Mouse (Mus musculus) embryonic facial prominence, embryonic 11.5 days (tissue): Measurements from ENCODE around the gene Ccl26. TPM values are rescaled to one million over a fixed set of nuclear protein-coding genes. Genes with fewer than 3 reads are reported as not detected.

ENCODE experiments used
- ATAC-seq: fragments of 200-750 bp; cut with Nextera tagmentation; replicated peaks from 2 replicates; pipeline ENCODE4 v1.8.0; 2017; ENCODE audit warnings: low read depth; ENCODE audit not compliant: insufficient number of reproducible peaks, low FRiP score, low TSS enrichment
- DNase-seq: peaks from one replicate; pipeline ENCODE4 v3.0.0-alpha.2; 2015; ENCODE audit warnings: low spot score
- H3K27ac ChIP-seq: fragments of 300-500 bp; sonication (generic); replicated peaks from 2 replicates; pipeline ENCODE4 v1.5.1; 2014; ENCODE audit warnings: mild to moderate bottlenecking, low read depth, low read length, control low read depth
- H3K27me3 ChIP-seq: fragments of 300-500 bp; sonication (generic); 2 replicates; pipeline ENCODE4 v1.6.1; 2014; ENCODE audit warnings: mild to moderate bottlenecking, low read length, moderate library complexity, mixed read lengths; ENCODE audit not compliant: control insufficient read depth, insufficient read depth
- H3K36me3 ChIP-seq: fragments of 300-500 bp; sonication (generic); replicated peaks from 2 replicates; pipeline ENCODE4 v1.6.1; 2014; ENCODE audit warnings: low read depth, mild to moderate bottlenecking, low read length, moderate library complexity, mixed read lengths; ENCODE audit not compliant: control insufficient read depth, insufficient read depth
- H3K4me1 ChIP-seq: fragments of 300-500 bp; sonication (generic); 2 replicates; pipeline ENCODE4 v1.6.1; 2014; ENCODE audit warnings: low read length, mixed read lengths; ENCODE audit not compliant: control insufficient read depth, insufficient read depth
- H3K4me2 ChIP-seq: fragments of 300-500 bp; sonication (generic); 2 replicates; pipeline ENCODE4 v1.6.1; 2014; ENCODE audit warnings: low read depth, mild to moderate bottlenecking, control low read depth, low read length, moderate library complexity
- H3K4me3 ChIP-seq: fragments of 300-500 bp; sonication (generic); 2 replicates; pipeline ENCODE4 v1.5.1; 2014; ENCODE audit warnings: low read depth, low read length, control low read depth
- H3K9ac ChIP-seq: fragments of 300-500 bp; sonication (generic); replicated peaks from 2 replicates; pipeline ENCODE4 v1.6.1; 2014; ENCODE audit warnings: mild to moderate bottlenecking, control low read depth, low read length
- H3K9me3 ChIP-seq: fragments of 300-500 bp; sonication (generic); replicated peaks from 2 replicates; pipeline ENCODE4 v1.6.1; 2016; ENCODE audit warnings: mild to moderate bottlenecking, low read length, inconsistent platforms, mixed read lengths; ENCODE audit not compliant: control insufficient read depth
- WGBS: fragments of 180-500 bp; shearing (Covaris S2); extraction: QIAGEN DNeasy Blood & Tissue Kit; methylation state at CpG from one replicate; pipeline ENCODE4 v1.1.7; 2014; 5-methylcytosine and 5-hydroxymethylcytosine counted together
- polyA plus RNA-seq: library from polyadenylated mRNA; unstranded; fragments of >200 nt; fragmentation: Nextera tagmentation; extraction: Ambion mirVana; gene quantifications from 2 replicates; pipeline ENCODE4 v1.2.1, GENCODE M21; 2014

Gene Ccl26
- polyA plus RNA-seq, 1 experiment from 2014 or later, result not detected

DNA sequence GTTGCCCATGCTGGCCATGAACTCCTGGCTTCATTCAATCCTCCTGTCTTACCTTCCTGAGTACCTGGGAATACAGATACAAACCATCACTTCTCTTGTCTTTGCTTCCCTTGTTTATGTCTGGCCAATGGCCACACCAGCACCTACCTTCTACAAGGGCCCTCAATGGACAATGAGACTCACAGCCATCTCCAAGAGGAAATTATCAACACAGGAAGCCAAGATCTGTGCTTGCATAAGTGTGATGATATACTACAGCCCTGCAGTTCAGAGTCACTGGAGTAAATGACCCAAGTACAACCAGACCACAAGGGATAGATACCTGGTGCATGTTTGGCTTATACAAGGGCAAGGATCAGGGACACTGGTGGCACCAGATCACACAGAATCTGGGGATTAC lies 27.5 kb downstream of the Ccl26 start:
- no peaks in the 10 kb centered on the region for H3K4me1 ChIP-seq
- no peak overlapping the region for H3K4me2 ChIP-seq
- no peak overlapping the region for H3K27ac ChIP-seq
- H3K9me3 ChIP-seq, result no peaks in the 10 kb centered on the region
- no peaks in the 10 kb centered on the region for H3K27me3 ChIP-seq
- DNase-seq, result no peak
- no peak for ATAC-seq
- no peak overlapping the region for H3K9ac ChIP-seq
- H3K4me3 ChIP-seq, result no peak overlapping the region
- no peaks in the 10 kb centered on the region for H3K36me3 ChIP-seq

DNA sequence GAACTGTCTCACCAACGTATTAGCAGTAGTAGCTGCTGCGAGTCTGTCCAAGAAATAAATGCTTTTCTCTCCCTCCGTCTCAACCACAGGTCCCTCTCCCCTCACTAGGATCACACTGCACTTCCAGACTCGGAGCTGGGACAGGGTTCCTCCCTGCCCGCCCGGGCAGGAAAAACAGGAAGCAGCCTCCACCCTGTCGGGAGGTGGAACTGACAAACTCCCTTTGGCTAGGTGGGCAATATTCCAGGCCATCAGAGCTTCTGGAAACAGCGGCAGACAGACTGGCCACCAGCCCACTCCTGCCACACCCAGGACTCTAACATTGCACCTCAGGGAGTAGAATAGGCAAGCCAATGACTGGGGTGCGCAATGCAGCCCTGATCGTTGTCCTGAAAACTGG lies 29.9 kb downstream of the Ccl26 start:
- WGBS, result 79% methylated on average over 10 of the region's 10 CpGs
- no peak overlapping the region for H3K4me3 ChIP-seq
- DNase-seq, result no peak
- ATAC-seq, result no peak
- H3K27ac ChIP-seq, result no peak overlapping the region
- no peak overlapping the region for H3K4me2 ChIP-seq
- H3K4me1 ChIP-seq, result no peaks in the 10 kb centered on the region
- H3K27me3 ChIP-seq, result no peaks in the 10 kb centered on the region
- H3K9me3 ChIP-seq, result no peaks in the 10 kb centered on the region
- no peaks in the 10 kb centered on the region for H3K36me3 ChIP-seq
- H3K9ac ChIP-seq, result no peak overlapping the region

DNA sequence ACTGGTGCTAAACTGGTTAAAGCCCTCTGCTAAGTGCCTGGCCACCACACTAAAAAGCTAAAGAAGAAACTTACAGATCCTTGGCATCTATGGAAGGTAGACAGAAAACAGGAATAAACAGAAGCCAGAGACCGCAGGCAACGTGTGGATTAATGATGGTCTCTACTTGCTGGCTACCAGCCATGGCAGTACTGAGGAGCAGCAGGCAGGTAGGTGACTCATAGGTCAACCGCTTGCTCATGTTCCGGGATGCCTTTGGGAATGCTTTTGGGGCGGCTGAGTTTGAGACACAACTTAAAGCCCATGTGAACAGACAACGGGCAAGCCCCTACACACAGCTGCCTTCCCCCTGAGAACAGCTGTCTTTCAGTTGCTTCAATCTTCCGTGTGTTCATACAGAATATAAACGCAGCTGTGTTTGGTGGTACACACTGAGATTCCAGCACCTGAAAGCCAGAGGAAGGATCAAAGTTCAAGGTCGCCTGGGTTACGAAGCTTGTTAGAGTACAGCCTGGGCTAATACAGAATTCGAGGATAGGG lies 32.0 kb downstream of the Ccl26 start:
- no peak for ATAC-seq
- DNase-seq, result no peak
- Histone ChIP-seq H3K9ac (no peak overlapping the region), H3K36me3 (no peaks in the 10 kb centered on the region), H3K4me3 (no peak overlapping the region), H3K27ac (no peak overlapping the region), H3K27me3 (no peaks in the 10 kb centered on the region), H3K9me3 (no peaks in the 10 kb centered on the region), H3K4me2 (no peak overlapping the region), H3K4me1 (no peaks in the 10 kb centered on the region)
- 84% methylated on average over 11 of the region's 11 CpGs for WGBS

DNA sequence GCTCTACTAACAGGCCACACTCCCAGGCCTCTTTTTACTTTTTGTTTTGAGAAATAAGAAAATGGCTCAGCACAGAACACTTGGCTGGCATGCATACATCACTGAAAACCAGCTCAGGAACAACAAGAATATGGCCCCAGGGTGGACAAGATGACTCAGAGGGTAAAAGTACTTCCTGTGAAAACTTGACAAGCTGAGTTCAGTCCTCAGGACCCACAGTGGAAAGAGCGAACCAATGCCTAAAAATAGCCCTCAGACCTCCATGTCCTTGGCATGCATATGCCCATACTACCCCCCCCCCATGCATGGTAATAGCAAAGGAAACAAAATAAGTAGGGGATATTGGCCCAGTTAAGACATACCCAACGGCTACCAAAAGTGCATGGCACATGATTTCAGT lies 33.4 kb downstream of the Ccl26 start:
- Histone ChIP-seq H3K4me1 (no peaks in the 10 kb centered on the region), H3K4me2 (no peak overlapping the region), H3K9ac (no peak overlapping the region), H3K9me3 (no peaks in the 10 kb centered on the region), H3K27me3 (no peaks in the 10 kb centered on the region), H3K27ac (no peak overlapping the region), H3K36me3 (no peaks in the 10 kb centered on the region), H3K4me3 (no peak overlapping the region)
- 72% methylated on average over 2 of the region's 2 CpGs for WGBS
- no peak for DNase-seq
- ATAC-seq, result no peak

DNA sequence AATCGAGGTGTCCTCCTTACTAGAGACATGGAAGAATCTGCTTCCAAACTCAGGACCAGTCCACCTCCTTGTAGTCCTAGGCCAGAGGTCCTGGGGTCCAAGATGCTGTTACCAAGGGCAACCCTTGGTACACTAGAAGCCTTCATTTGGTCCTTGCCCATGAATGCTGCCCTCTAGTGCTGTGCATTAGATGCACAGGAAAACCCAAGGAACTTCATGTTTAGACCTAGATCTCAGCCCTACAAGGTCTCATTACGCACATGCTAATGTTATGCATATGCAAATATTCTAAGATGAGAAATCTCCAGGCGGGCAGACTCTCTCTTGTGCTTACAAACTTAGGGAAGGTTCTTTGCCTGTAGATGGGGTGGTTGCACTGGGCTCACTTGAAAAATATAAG lies 34.1 kb downstream of the Ccl26 start:
- DNase-seq, result no peak
- Histone ChIP-seq H3K9ac (no peak overlapping the region), H3K4me2 (no peak overlapping the region), H3K9me3 (no peaks in the 10 kb centered on the region), H3K4me3 (no peak overlapping the region), H3K27me3 (no peaks in the 10 kb centered on the region), H3K27ac (no peak overlapping the region), H3K36me3 (no peaks in the 10 kb centered on the region), H3K4me1 (no peaks in the 10 kb centered on the region)
- no peak for ATAC-seq
- 77% methylated on average over 3 of the region's 3 CpGs for WGBS

DNA sequence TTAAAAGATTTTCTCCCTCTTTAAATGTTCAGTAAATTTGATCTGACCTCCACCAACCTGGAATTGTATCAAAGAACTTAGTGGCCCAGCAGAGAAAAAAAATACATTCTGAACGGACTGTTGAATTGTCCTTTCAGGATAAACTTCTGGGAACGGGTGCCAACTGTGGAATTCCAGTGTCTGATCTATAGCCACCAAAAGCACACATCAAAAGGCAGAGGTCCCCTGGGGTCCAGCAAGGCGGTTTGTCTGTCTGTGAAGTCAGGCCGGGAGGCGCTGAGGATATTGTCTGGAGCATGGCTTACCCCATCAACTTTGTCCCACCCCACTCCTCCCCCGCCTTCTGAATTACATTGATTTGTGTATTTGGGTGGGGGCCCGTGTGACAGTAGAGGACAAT lies 35.4 kb downstream of the Ccl26 start:
- Histone ChIP-seq H3K9me3 (no peaks in the 10 kb centered on the region), H3K27ac (no peak overlapping the region), H3K4me3 (no peak overlapping the region), H3K4me2 (no peak overlapping the region), H3K36me3 (no peaks in the 10 kb centered on the region), H3K9ac (no peak overlapping the region), H3K4me1 (no peaks in the 10 kb centered on the region), H3K27me3 (no peaks in the 10 kb centered on the region)
- ATAC-seq (no peak), DNase-seq (no peak)
- 52% methylated on average over 7 of the region's 7 CpGs for WGBS

DNA sequence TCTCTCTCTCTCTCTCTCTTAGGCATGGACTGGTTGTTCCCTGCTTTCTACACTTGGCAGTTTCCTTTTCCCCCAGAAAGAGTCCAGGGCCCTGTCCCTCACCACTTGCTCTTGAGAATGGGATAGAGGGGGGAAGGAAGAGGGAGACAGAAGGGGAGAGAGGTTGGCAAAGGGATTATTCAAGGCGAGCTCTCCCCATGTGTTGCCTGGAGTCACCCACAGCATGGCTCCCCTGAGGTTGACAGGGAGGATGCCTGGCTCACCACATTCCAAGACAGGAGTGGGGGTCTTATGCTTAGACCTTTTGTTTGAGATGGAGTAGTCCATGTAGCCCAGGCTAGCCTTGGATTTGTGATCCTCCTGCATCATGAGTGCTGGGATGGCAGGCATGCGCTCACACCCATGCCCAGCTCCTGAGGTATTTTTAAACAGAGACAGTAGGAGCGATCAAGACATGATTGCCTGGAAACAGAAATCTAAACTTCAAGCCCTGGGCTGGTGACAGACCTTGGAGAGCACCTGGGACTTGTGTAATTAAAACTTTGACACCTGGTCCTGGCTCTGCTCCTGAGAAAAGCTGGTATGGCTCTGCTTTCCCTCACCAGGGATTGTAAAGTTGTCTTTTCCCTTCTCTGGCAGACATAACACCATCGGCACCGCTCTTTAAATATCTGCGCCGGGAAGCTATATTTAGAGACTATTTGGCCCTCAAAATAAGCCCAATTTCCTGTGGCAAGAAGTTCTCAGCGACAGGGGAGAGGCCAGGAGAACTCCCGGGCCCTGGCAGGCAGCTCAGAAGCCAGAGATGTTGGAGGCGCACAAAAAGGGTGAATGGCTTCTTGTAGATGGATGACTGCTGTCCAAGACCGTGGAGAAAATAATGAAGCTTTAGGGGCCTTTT lies 38.5 kb downstream of the Ccl26 start:
- WGBS, result 72% methylated on average over 11 of the region's 11 CpGs
- ATAC-seq (no peak), DNase-seq (no peak)
- Histone ChIP-seq H3K9me3 (no peaks in the 10 kb centered on the region), H3K4me1 (no peaks in the 10 kb centered on the region), H3K27me3 (no peaks in the 10 kb centered on the region), H3K36me3 (no peaks in the 10 kb centered on the region), H3K4me3 (no peak overlapping the region), H3K4me2 (no peak overlapping the region), H3K27ac (no peak overlapping the region), H3K9ac (no peak overlapping the region)

DNA sequence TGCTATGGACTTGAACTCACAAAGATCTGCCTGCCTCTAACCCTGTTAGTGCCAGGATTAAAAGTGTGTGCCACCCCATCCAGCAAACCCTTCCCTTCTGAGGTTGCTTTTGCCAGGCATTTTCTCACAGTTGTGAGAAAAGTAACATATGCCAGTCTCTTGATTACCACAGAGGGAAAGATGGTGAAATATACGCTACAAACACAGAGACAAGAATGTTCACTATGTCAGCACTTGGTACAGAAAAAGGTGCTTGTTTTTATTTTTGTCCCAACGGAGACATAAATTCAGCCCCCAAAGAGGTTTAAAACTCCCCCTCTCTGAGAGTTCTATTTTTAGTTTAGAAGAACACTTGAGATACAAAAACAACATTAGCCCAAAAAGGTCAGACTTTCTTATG lies 39.3 kb downstream of the Ccl26 start:
- Histone ChIP-seq H3K27me3 (no peaks in the 10 kb centered on the region), H3K4me1 (no peaks in the 10 kb centered on the region), H3K9me3 (no peaks in the 10 kb centered on the region), H3K27ac (no peak overlapping the region), H3K4me3 (no peak overlapping the region), H3K9ac (no peak overlapping the region), H3K36me3 (no peaks in the 10 kb centered on the region), H3K4me2 (no peak overlapping the region)
- WGBS, result 92% methylated on average over 2 of the region's 2 CpGs
- no peak for DNase-seq
- no peak for ATAC-seq
